Mouse (Mus musculus) testis, adult 2 months (tissue): Measurements from ENCODE around the gene Spred2.

Experiments
- CTCF ChIP-seq: fragments of 200-500 bp; IDR thresholded peaks from 2 replicates; pipeline ENCODE4 v1.5.1; 2012; ENCODE audit warnings: low read depth, mild to moderate bottlenecking, inconsistent platforms, low read length, moderate library complexity; ENCODE audit not compliant: control insufficient read depth, insufficient read depth, insufficient replicate concordance
- POLR2A ChIP-seq: fragments of 200-500 bp; IDR thresholded peaks from 2 replicates; pipeline ENCODE4 v1.6.1; 2012; ENCODE audit warnings: low read depth, mild to moderate bottlenecking, inconsistent platforms, low read length, moderate library complexity; ENCODE audit not compliant: control insufficient read depth

DNA sequence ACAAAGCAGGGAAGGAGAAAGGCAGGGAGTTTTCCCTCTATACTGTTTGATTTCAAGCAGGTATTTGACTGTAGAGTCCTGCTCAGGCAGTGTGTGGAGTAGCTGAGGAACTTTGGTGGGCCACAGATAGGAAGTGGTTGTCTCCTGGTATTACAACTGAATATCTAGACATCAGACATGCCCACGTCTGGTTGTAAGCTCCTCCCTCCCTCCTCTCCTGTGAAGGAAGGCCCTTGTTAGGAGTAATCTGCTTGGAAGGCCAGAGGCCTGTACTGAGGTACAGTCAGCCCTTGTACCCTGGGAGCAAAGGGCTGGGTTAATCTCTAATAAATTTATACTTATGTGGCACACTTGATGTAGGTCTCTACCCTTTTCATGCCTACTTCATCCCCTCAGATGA lies 69.6 kb downstream of the Spred2 start:
- TF ChIP-seq CTCF (no peak), POLR2A (no peak)
